ENCODE assay signal across 8 mouse cellular contexts in the genomic region with DNA sequence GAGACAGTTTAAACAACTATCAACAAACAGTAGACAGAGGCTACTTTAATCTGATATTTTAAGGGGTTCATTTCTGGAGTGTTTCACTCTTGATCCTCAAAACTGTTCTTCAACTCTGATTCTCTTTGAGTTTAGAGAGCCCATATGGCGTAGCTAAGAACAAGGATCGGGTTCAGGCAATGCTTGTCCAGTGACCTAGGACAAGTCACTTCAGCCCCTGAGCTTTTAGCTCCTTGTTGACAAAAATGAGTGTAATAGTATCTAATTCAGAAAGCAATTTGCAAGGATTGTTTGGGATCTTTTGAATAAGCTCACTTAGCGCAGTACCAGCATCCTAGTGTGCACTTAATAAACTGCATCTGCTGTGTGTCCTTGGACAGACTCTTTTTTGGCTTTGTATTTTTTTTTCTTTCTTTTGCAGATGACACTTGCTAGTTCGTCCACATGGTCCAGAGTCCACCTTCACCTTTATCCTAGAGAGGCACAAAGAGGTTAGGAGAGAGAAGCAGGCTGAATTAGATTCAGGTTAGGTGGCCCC. TPM values are rescaled to one million over a fixed set of nuclear protein-coding genes. Genes with fewer than 3 reads are reported as not detected.
DNase-seq lines count a peak whose midpoint lies in the region; ATAC-seq and TF ChIP-seq lines count a peak whose summit lies in the region.

No protein-coding gene starts in this region.

- peak overlapping the region; percentile 82 for H3K9ac ChIP-seq in heart, adult 2 months (ENCODE audit: low read depth, low read length)
- H3K9ac ChIP-seq in CH12.LX (ENCODE audit: insufficient read depth, low read depth): peak overlapping the region; percentile 92
- peak overlapping the region; percentile 93 for H3K9ac ChIP-seq in forebrain, embryonic 12.5 days
- peak overlapping the region; percentile 99 for H3K9ac ChIP-seq in liver, embryonic 16.5 days (ENCODE audit: low read depth, low read length)

- intact Hi-C loops in heart, adult 2 months (cut with DNase I): loop anchor here (2.0 to 5.0 kb wide), 2 partner anchors 28 to 42 kb away; a partner anchor contains a TSS
- intact Hi-C loops in heart, postnatal 14 days (cut with DNase I): loop anchor here (5.0 kb wide), 1 partner anchor 62 kb away; no protein-coding TSS in a partner anchor

- TF ChIP-seq CTCF in heart, adult 2 months (IDR thresholded peaks at IDR 0.05): no peak
- no peak for TF ChIP-seq CTCF in CH12.LX (conservative IDR thresholded peaks at IDR 0.05 in 1 of 2, IDR thresholded peaks at IDR 0.05 in 1 of 2; ENCODE audit: low read depth in 2 of 2, low read length in 2 of 2)

- H3K79me2 ChIP-seq in heart, adult 2 months (replicated peaks; ENCODE audit: control insufficient read depth, insufficient read depth, low read length): no peaks in the 10 kb centered on the region
- H3K79me2 ChIP-seq in CH12.LX (replicated peaks; ENCODE audit: control insufficient read depth, extremely low read depth, insufficient read depth, poor library complexity, severe bottlenecking): no peaks in the 10 kb centered on the region; the same call in 1 of the 2 replicates

- no peak for TF ChIP-seq EP300 in heart, adult 2 months (IDR thresholded peaks at IDR 0.05; ENCODE audit: insufficient read depth, low read depth, low read length)
- no peak for TF ChIP-seq EP300 in CH12.LX (IDR thresholded peaks at IDR 0.05; ENCODE audit: low read length)

- in situ Hi-C loops in CH12.LX (cut with MboI; ENCODE audit: low pct_ligation_motif_present, low pct_unique_long_range_greater_than_20kb, low sequenced_read_pairs): no loop called here

- H3K27me3 ChIP-seq in heart, adult 2 months (ENCODE audit: control insufficient read depth, insufficient read depth, low read length): no peaks in the 10 kb centered on the region
- H3K27me3 ChIP-seq in CH12.LX (replicated peaks): no peaks in the 10 kb centered on the region
- no peaks in the 10 kb centered on the region for H3K27me3 ChIP-seq in forebrain, embryonic 12.5 days
- H3K27me3 ChIP-seq in liver, embryonic 16.5 days (ENCODE audit: control insufficient read depth, insufficient read depth, low read depth, low read length): no peaks in the 10 kb centered on the region

- no peaks in the 10 kb centered on the region for H3K9me3 ChIP-seq in CH12.LX (replicated peaks; ENCODE audit: low read length)
- H3K9me3 ChIP-seq in forebrain, embryonic 12.5 days: no peaks in the 10 kb centered on the region
- no peaks in the 10 kb centered on the region for H3K9me3 ChIP-seq in liver, embryonic 16.5 days (replicated peaks; ENCODE audit: control insufficient read depth, low read length)

- WGBS in heart, adult 2 months: 44% methylated on average over 4 of the region's 4 CpGs
- WGBS in forebrain, embryonic 12.5 days: 47% methylated on average over 4 of the region's 4 CpGs
- WGBS in liver, embryonic 16.5 days (ENCODE audit: insufficient replicate concordance): 29% methylated on average over 4 of the region's 4 CpGs

- no peak for TF ChIP-seq RAD21 in CH12.LX (IDR thresholded peaks at IDR 0.05; ENCODE audit: low read depth, low read length)

- no peak; the same call in 1 of the 2 replicates for ATAC-seq in forebrain, embryonic 12.5 days (ENCODE audit: low FRiP score)
- ATAC-seq in liver, embryonic 16.5 days (ENCODE audit: low read depth): no peak

- H3K27ac ChIP-seq in heart, adult 2 months: peak overlapping the region; percentile 91
- H3K27ac ChIP-seq in CH12.LX (ENCODE audit: insufficient read depth, low read depth): no peak overlapping the region
- H3K27ac ChIP-seq in forebrain, embryonic 12.5 days: peak overlapping the region; percentile 76; the same call in 1 of the 2 replicates
- peak overlapping the region; percentile 84 for H3K27ac ChIP-seq in liver, embryonic 16.5 days (ENCODE audit: low read length)

- H3K4me3 ChIP-seq in heart, adult 2 months: peak overlapping the region; percentile 89
- peak overlapping the region; percentile 86 to 92 (median 87) for H3K4me3 ChIP-seq in CH12.LX (replicated peaks in 1 of 3; ENCODE audit: low read depth in 2 of 3, low read length in 2 of 3, poor library complexity in 1 of 3)
- peak overlapping the region; percentile 87 for H3K4me3 ChIP-seq in forebrain, embryonic 12.5 days (replicated peaks)
- peak overlapping the region; percentile 96 for H3K4me3 ChIP-seq in liver, embryonic 16.5 days (ENCODE audit: low read depth, low read length)

- TF ChIP-seq POLR2A in heart, adult 2 months (IDR thresholded peaks at IDR 0.05; ENCODE audit: insufficient read depth, low read depth, low read length): no peak
- TF ChIP-seq POLR2A in CH12.LX (IDR thresholded peaks at IDR 0.05; ENCODE audit: low read depth, low read length): no peak

- peaks cover 2% of the 10 kb centered on the region for H3K36me3 ChIP-seq in heart, adult 2 months (ENCODE audit: control insufficient read depth, insufficient read depth, low read length)
- peaks cover 7 to 27% of the 10 kb centered on the region in 2 experiments for H3K36me3 ChIP-seq in CH12.LX (replicated peaks in 1 of 2; ENCODE audit: control insufficient read depth in 1 of 2, insufficient read depth in 1 of 2, low read length in 1 of 2)
- H3K36me3 ChIP-seq in forebrain, embryonic 12.5 days (replicated peaks): no peaks in the 10 kb centered on the region; the same call in 1 of the 2 replicates
- H3K36me3 ChIP-seq in liver, embryonic 16.5 days (ENCODE audit: control insufficient read depth, insufficient read depth): no peaks in the 10 kb centered on the region

- dilution Hi-C loops in CH12.LX (cut with MboI; ENCODE audit: extremely low pct_ligation_motif_present, extremely low pct_unique_long_range_greater_than_20kb, low sequenced_read_pairs): no loop called here

- peaks cover 2% of the 10 kb centered on the region for H3K4me1 ChIP-seq in heart, adult 2 months (ENCODE audit: control insufficient read depth, insufficient read depth, low read length)
- H3K4me1 ChIP-seq in CH12.LX (ENCODE audit: control insufficient read depth in 1 of 2, insufficient read depth in 2 of 2): peaks cover 7 to 43% of the 10 kb centered on the region in 2 experiments
- peaks cover 5% of the 10 kb centered on the region for H3K4me1 ChIP-seq in forebrain, embryonic 12.5 days
- H3K4me1 ChIP-seq in liver, embryonic 16.5 days (ENCODE audit: control insufficient read depth, low read depth, low read length): peaks cover 9% of the 10 kb centered on the region

- H3K4me2 ChIP-seq in CH12.LX (ENCODE audit: insufficient read depth, low read depth, poor library complexity, severe bottlenecking): peak overlapping the region; percentile 74
- H3K4me2 ChIP-seq in forebrain, embryonic 12.5 days: peak overlapping the region; percentile 68
- H3K4me2 ChIP-seq in liver, embryonic 16.5 days (ENCODE audit: low read depth, low read length): peak overlapping the region; percentile 79

- DNase-seq in heart, adult 2 months: no peak
- no peak for DNase-seq in heart, postnatal 14 days
- DNase-seq in CH12.LX (ENCODE audit: extremely low read depth): no peak
- no peak for DNase-seq in urinary bladder, postnatal 4 days (ENCODE audit: low spot score in 2 of 2)
- DNase-seq in spleen, adult 18-20 months: no peak
- DNase-seq in urinary bladder, postnatal 14 days (ENCODE audit: low spot score): no peak

TF ChIP-seq in CH12.LX, 34 proteins besides CTCF, POLR2A, EP300 and RAD21:
- TF ChIP-seq PAX5 (IDR thresholded peaks at IDR 0.05; ENCODE audit: low read length): no peak
- no peak for TF ChIP-seq ELF1 (IDR thresholded peaks at IDR 0.05; ENCODE audit: low read depth, low read length)

RNA-seq across cellular contexts. Expression of a gene that starts 0.6 kb away (rescaled TPM):
- 1 to 10 TPM; 6.1 to 8.1 TPM for total RNA-seq in heart, adult 2 months (2021)
- 8.8 and 13.0 TPM in 2 replicates for polyA plus RNA-seq in heart, adult 2 months (2012; rRNA removed)
- total RNA-seq in heart, postnatal 14 days (2021): 1 to 10 TPM; 9.2 to 9.5 TPM
- total RNA-seq in CH12.LX (2012; rRNA removed): 12.0 and 13.5 TPM in 2 replicates
- total RNA-seq in CH12.LX (2014; rRNA removed): 25.8 and 26.0 TPM in 2 replicates
- 15.3 and 17.7 TPM in 2 replicates for polyA plus RNA-seq in CH12.LX (2012; ENCODE audit: insufficient read length, low read depth)
- polyA plus RNA-seq in forebrain, embryonic 12.5 days (2016; fragmentation: Nextera tagmentation; extraction: Ambion mirVana): 10.9 TPM in 2 replicates
- 3.9 and 4.1 TPM in 2 replicates for polyA plus RNA-seq in liver, embryonic 16.5 days (2015; fragmentation: Nextera tagmentation; extraction: Ambion mirVana)

RNA-seq across cellular contexts. Expression of a gene that starts 28.8 kb away (rescaled TPM):
- total RNA-seq in heart, adult 2 months (2021): 10 to 100 TPM; 10.4 to 12.6 TPM
- polyA plus RNA-seq in heart, adult 2 months (2012; rRNA removed): 31.5 and 31.7 TPM in 2 replicates
- 10 to 100 TPM; 14.3 to 15.7 TPM for total RNA-seq in heart, postnatal 14 days (2021)
- 109 and 110 TPM in 2 replicates for total RNA-seq in CH12.LX (2012; rRNA removed)
- total RNA-seq in CH12.LX (2014; rRNA removed): 119 and 122 TPM in 2 replicates
- polyA plus RNA-seq in CH12.LX (2012; ENCODE audit: insufficient read length, low read depth): 186 and 189 TPM in 2 replicates
- 25.8 and 29.0 TPM in 2 replicates for polyA plus RNA-seq in forebrain, embryonic 12.5 days (2016; fragmentation: Nextera tagmentation; extraction: Ambion mirVana)
- polyA plus RNA-seq in liver, embryonic 16.5 days (2015; fragmentation: Nextera tagmentation; extraction: Ambion mirVana): 16.3 and 16.4 TPM in 2 replicates

RNA-seq across cellular contexts. Expression of a gene that starts 59.9 kb away (rescaled TPM):
- 10 to 100 TPM; 12.9 to 14.2 TPM for total RNA-seq in heart, adult 2 months (2021)
- 1.6 and 2.8 TPM in 2 replicates for polyA plus RNA-seq in heart, adult 2 months (2012; rRNA removed)
- total RNA-seq in heart, postnatal 14 days (2021): 10 to 100 TPM; 11.6 to 12.9 TPM
- 5.1 and 5.8 TPM in 2 replicates for total RNA-seq in CH12.LX (2012; rRNA removed)
- 2.0 and 2.4 TPM in 2 replicates for total RNA-seq in CH12.LX (2014; rRNA removed)
- 5.6 and 6.0 TPM in 2 replicates for polyA plus RNA-seq in CH12.LX (2012; ENCODE audit: insufficient read length, low read depth)
- 24.6 and 28.1 TPM in 2 replicates for polyA plus RNA-seq in forebrain, embryonic 12.5 days (2016; fragmentation: Nextera tagmentation; extraction: Ambion mirVana)
- polyA plus RNA-seq in liver, embryonic 16.5 days (2015; fragmentation: Nextera tagmentation; extraction: Ambion mirVana): 11.0 and 12.0 TPM in 2 replicates
